Mouse (Mus musculus) kidney, postnatal 0 days (tissue): ENCODE data around the gene 4930583I09Rik. TPM values are rescaled to one million over a fixed set of nuclear protein-coding genes. Genes with fewer than 3 reads are reported as not detected.

Experiments used
- ATAC-seq: fragments of 200-750 bp; cut with Nextera tagmentation; replicated peaks from 2 replicates; pipeline ENCODE4 v1.8.0; 2017; ENCODE audit warnings: low read depth, moderate number of reproducible peaks, moderate TSS enrichment, moderate library complexity; ENCODE audit not compliant: low FRiP score
- DNase-seq: peaks from one replicate; pipeline ENCODE4 v3.0.0-alpha.2; 2016; ENCODE audit warnings: low spot score
- H3K27ac ChIP-seq: fragments of 300-500 bp; sonication (generic); 2 replicates; pipeline ENCODE4 v1.5.1; 2014; ENCODE audit warnings: mild to moderate bottlenecking
- H3K27me3 ChIP-seq: fragments of 300-500 bp; sonication (generic); 2 replicates; pipeline ENCODE4 v1.6.1; 2014; ENCODE audit warnings: low read length, mixed read lengths; ENCODE audit not compliant: insufficient read depth
- H3K36me3 ChIP-seq: fragments of 300-500 bp; sonication (generic); 2 replicates; pipeline ENCODE4 v1.6.1; 2014; ENCODE audit warnings: low read length, mixed read lengths; ENCODE audit not compliant: insufficient read depth
- H3K4me1 ChIP-seq: fragments of 300-500 bp; sonication (generic); replicated peaks from 2 replicates; pipeline ENCODE4 v1.6.1; 2014; ENCODE audit warnings: antibody characterized with exemption, low read length, mixed read lengths; ENCODE audit not compliant: insufficient read depth
- H3K4me2 ChIP-seq: fragments of 300-500 bp; sonication (generic); 2 replicates; pipeline ENCODE4 v1.6.1; 2014; ENCODE audit warnings: mild to moderate bottlenecking, low read length, moderate library complexity, mixed read lengths
- H3K4me3 ChIP-seq: fragments of 300-500 bp; sonication (generic); replicated peaks from 2 replicates; pipeline ENCODE4 v1.5.1; 2014; ENCODE audit warnings: low read depth, low read length
- H3K9ac ChIP-seq: fragments of 300-500 bp; sonication (generic); 2 replicates; pipeline ENCODE4 v1.6.1; 2014; ENCODE audit warnings: low read depth, low read length
- H3K9me3 ChIP-seq: fragments of 300-500 bp; sonication (generic); replicated peaks from 2 replicates; pipeline ENCODE4 v1.6.1; 2016; ENCODE audit warnings: low read length, inconsistent platforms, mixed read lengths
- CTCF ChIP-seq: IDR thresholded peaks from 2 replicates; pipeline ENCODE4 v1.5.1; 2016; ENCODE audit warnings: antibody characterized with exemption, low read depth, mild to moderate bottlenecking, moderate library complexity
- WGBS: fragments of 180-500 bp; shearing (Covaris S2); extraction: QIAGEN DNeasy Blood & Tissue Kit; methylation state at CpG from one replicate; pipeline ENCODE4 v1.1.7; 2014; 5-methylcytosine and 5-hydroxymethylcytosine counted together
- polyA plus RNA-seq: library from polyadenylated mRNA; unstranded; fragments of >200 nt; fragmentation: Nextera tagmentation; extraction: Ambion mirVana; gene quantifications from 2 replicates; pipeline ENCODE4 v1.2.1, GENCODE M21; 2015

4930583I09Rik gene
- polyA plus RNA-seq, 1 experiment from 2014 or later, result not detected

- no peak overlapping the region for H3K9ac ChIP-seq
- no peak for TF ChIP-seq CTCF
- no peak overlapping the region for H3K27ac ChIP-seq
- DNase-seq (no peak), ATAC-seq (no peak)
- WGBS, result 86% methylated on average over 13 of the region's 13 CpGs
- H3K36me3 ChIP-seq, result no peaks in the 10 kb centered on the region
- H3K4me3 ChIP-seq, result no peak overlapping the region
- H3K4me1 ChIP-seq, result no peaks in the 10 kb centered on the region
- H3K4me2 ChIP-seq, result no peak overlapping the region
- no peaks in the 10 kb centered on the region for H3K27me3 ChIP-seq
- no peaks in the 10 kb centered on the region for H3K9me3 ChIP-seq
Observed at GRCm38 (mm10) chr17:64788301-64788700, 47.6 kb downstream of the 4930583I09Rik start.

GRCm38 (mm10) chr17:64785961-64786360 lies 49.9 kb downstream of the 4930583I09Rik start:
- ATAC-seq, result no peak
- H3K9me3 ChIP-seq, result no peaks in the 10 kb centered on the region
- WGBS, result 39% methylated on average over 1 of the region's 1 CpGs
- no peak for DNase-seq
- no peaks in the 10 kb centered on the region for H3K4me1 ChIP-seq
- H3K4me2 ChIP-seq, result no peak overlapping the region
- H3K36me3 ChIP-seq, result no peaks in the 10 kb centered on the region
- H3K9ac ChIP-seq, result no peak overlapping the region
- no peak for TF ChIP-seq CTCF
- no peak overlapping the region for H3K4me3 ChIP-seq
- no peak overlapping the region for H3K27ac ChIP-seq
- no peaks in the 10 kb centered on the region for H3K27me3 ChIP-seq

Other genes with a start within 250 kb of the 4930583I09Rik start
- gene Man2a1, start 235.3 kb downstream of the 4930583I09Rik start, polyA plus RNA-seq, result 9.5 and 9.9 TPM in 2 replicates